Mouse (Mus musculus) heart, postnatal 4 days (tissue): ENCODE results near the gene BC049715. TPM values are rescaled to one million over a fixed set of nuclear protein-coding genes. Genes with fewer than 3 reads are reported as not detected.
"Not testable (repeated sequence)": the region's sequence is repeated elsewhere in the genome, so short reads cannot be mapped to it uniquely, and the experiment has no call there.

Source experiments
- DNase-seq: peaks from one replicate; pipeline ENCODE4 v3.0.0; 2021
- total RNA-seq, 2 experiments: library from RNA; stranded (reverse); gene quantifications; 2 replicates each; pipeline ENCODE4 v1.2.3; 2021

BC049715 gene
- total RNA-seq, 2 experiments from 2014 or later = 2.1 to 2.5 TPM

GRCm38 (mm10) chr6:136852348-136852747 lies 24.9 kb downstream of the BC049715 start:
- DNase-seq = no peak

GRCm38 (mm10) chr6:136852762-136853161 lies 25.3 kb downstream of the BC049715 start:
- DNase-seq = no peak

- no peak for DNase-seq
Measured at GRCm38 (mm10) chr6:136854361-136854781, 26.9 kb downstream of the BC049715 start.

DNA sequence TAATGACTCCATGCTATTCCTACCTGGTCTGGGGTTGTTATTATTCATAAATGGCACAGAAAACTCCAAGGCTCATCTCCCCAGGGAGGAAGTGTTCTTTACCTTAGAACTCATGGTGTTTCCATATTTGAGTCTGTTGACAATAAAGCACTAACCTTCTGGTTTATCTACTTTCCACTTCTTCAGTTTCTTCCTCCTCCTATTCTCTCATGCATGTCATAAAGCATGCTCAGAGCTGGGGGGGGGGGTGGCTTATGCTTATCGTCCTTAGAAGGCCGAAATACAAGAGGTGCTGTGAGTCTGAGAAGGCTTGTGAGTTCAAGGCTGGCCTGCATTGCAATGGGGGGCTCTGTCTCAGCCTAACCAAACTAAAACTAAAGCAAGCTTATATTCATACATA lies 27.8 kb downstream of the BC049715 start:
- no peak for DNase-seq

- DNase-seq = peak; percentile 27
Measured at GRCm38 (mm10) chr6:136856071-136856636, 28.7 kb downstream of the BC049715 start.

DNA sequence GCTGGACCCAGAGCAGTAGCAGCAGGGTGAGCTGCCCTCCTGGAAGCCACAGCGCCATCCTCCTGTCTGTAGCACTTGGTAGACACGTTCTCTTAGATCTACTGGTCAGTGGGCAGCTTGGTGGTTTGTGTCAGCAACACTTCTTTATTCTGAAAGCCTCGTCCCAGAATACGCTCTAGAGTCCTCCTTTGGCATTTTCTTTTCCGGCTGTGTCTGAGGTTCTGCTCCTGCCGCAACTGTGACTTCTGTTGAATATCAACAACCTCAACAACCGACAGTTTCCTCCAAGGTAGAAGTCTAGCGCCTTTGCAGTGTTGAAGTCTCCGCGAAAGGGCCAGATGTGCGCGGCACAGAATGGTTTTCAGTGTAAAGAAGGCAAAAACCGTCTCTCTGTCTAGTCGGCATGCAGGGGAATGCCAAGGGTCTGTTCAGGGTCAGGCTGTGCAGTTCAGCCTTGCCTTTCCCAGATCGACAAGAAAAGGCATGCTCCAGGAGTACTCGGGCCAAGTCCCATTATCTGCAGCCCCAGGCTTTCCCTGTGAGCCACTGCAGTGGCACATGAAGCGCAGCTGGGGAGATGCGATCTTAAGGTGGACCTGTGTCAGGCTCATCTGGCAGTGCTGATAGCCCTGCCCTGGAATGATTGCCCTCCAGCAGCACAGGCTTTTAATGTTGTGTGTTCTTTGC lies 29.9 kb downstream of the BC049715 start, which contains the start of gene Art4:
Art4 (minus strand) TSS at position 548 of the 687 bp plus-strand sequence.
- peak; percentile 38 for DNase-seq

DNA sequence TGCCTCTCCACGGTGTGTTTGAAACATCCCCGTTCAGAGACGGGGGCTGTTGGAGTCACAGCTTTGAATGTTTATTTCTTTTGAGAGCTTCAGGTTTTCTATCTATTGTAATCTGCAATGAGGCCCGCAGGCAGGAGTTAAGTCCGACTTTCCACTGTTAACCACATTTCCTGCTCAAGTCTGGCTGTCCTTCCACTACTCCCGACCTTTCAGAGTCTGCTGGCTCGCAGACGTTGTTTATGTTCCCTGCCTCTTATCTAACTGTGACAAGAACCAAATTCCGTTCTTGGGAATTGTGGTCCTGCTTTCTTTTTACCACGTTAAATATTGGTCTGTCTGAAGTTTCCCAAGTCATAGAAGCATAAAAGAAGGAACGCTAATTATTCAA lies 30.4 kb downstream of the BC049715 start:
- peak; percentile 37 for DNase-seq

DNA sequence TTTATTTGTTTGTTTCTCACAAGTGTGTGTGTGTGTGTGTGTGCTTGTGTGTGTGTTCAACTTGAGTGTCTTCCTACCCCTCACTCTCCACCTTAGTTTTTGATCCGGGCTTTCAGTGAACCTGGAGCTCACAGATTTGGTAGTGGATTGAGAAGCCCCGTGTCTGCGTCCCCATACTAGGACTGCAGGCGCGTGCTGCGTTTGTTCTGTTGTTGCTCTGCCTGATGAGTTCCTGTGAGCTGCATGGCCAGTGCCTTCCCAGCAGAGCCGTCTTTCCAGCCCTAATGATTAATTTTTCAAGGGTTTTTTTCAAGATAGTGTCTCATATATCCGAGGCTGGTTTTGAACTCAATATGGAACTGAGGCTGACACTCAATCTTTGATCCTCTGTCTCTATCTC lies 31.0 kb downstream of the BC049715 start:
- DNase-seq = peak; percentile 16

DNA sequence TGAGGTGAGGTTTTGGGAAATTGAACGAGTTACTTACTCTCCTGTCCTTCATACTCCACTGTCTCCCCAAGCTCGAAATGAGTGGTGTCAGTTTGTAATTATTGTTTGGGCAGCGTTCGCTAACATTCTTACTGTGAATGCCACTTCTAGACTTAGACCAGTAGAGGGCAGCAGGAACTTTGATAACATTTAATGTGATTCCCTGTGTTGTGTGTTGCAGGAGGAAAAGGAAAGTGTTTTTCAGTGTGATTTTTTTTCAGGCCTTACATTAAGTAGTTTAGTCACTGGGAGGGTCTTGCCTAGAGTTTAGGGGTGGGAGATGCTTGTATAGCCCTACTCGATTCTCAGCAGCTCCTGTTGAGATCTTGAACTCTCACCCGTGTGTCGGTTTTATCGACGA lies 33.6 kb downstream of the BC049715 start:
- DNase-seq = peak; percentile 40

GRCm38 (mm10) chr6:136865360-136865759 lies 37.9 kb downstream of the BC049715 start:
- DNase-seq = no peak

GRCm38 (mm10) chr6:136866150-136866549 lies 38.7 kb downstream of the BC049715 start:
- DNase-seq = no peak

- no peak for DNase-seq
Measured at GRCm38 (mm10) chr6:136868921-136869320, 41.5 kb downstream of the BC049715 start.

DNA sequence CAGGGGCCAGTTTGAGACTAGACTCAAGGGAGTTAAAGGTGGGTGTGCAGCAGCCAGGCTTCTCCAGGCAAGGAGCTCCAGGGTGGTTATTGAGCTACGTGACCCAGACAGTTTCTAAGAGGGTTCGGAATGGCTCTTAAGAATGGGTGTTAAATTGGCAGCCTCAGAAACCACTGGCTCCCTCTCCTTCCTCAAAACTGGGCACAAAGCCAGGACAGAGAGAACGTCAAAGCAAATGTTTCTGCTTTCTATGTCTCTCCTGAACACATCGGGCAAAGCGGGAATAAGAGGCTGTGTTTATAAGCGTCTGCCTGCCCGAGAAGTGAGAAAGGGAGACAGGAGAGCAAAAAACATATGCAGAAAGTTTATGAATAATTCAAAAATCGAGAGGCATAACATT lies 47.2 kb downstream of the BC049715 start:
- DNase-seq = peak; percentile 55

- DNase-seq = peak; percentile 72
Measured at GRCm38 (mm10) chr6:136875670-136876069, 48.2 kb downstream of the BC049715 start, which contains the start of gene Mgp. Gene Mgp, minus strand, starts transcription at chr6:136875823.

DNA sequence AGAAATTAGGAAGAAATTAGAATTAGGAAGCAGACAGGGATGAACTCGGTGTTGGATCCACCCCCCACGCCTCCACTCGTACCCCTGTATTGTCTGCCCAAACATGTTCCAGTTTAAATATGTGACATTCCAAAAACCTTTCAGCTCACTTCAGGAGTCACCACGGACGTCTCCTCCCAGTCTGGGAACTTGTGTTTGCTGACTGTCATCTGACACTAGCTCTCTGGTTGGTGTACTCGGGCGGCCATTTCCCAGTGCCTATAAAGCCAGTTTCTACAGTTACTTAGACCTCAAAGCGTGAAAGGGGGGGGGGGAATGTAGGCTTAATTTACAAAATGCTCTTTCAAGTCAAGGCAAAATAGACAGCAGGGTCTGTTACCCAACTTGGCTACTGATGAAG lies 54.3 kb downstream of the BC049715 start:
- DNase-seq = no peak

GRCm38 (mm10) chr6:136883431-136883915 lies 56.0 kb downstream of the BC049715 start:
- no peak for DNase-seq

- no peak for DNase-seq
Measured at GRCm38 (mm10) chr6:136883961-136884360, 56.5 kb downstream of the BC049715 start.

GRCm38 (mm10) chr6:136884766-136885165 lies 57.3 kb downstream of the BC049715 start:
- DNase-seq = not testable (repeated sequence)

DNA sequence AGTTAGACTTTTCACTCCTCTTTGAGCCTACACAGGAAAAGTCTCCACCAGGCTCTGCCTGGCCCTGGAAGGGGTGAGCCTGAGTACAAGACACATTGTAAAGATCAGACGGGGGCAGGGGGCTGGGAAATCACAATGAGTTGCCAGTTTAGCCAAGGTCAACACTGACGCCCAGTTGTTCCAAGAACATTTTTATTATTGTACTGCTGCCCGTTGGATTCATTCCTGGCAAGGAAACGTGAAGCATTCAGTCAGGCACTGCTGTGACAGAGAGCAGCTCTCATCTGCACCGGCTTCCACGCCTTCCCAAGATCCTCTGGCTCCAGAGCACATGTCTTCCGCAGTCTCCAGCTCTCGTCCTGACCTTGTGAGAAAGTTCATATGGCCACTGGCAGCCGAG lies 60.4 kb downstream of the BC049715 start:
- peak; percentile 70 for DNase-seq

GRCm38 (mm10) chr6:136889067-136889466 lies 61.6 kb downstream of the BC049715 start:
- no peak for DNase-seq

- DNase-seq = no peak
Measured at GRCm38 (mm10) chr6:136889554-136889953, 62.1 kb downstream of the BC049715 start.
